Mouse (Mus musculus): ENCODE results near the gene Capn6. TPM values are rescaled to one million over a fixed set of nuclear protein-coding genes. Genes with fewer than 3 reads are reported as not detected.

Capn6 gene
- polyA plus RNA-seq (2015; fragmentation: Illumina TruSeq; extraction: RNeasy Lipid Tissue Mini Kit (QIAGEN cat#74804); ENCODE audit: low read depth, low replicate concordance): 1.2 TPM

DNA sequence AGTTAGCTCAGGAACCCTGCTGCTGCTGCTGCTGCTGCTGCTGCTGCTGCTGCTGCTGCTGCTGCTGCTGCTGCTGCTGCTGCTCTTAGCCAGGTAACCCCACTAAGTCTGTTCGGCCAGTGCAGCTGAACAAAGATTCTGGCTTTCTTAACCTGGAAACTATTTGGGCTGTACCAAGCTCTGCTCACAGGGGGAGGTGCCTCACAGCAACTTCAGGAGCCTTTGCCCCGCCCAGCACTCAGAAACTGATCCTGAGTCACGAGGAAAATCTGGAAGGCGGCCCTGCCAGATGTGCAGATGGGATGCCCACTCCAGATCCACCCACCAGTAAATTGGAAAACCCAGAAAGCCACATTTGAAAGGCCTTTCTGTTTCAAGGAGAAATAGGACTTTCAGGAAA is at the start of gene Capn6:
Gene Capn6, minus strand, starts transcription at position 203 of the 400 bp plus-strand sequence.

Other genes starting within 250 kb of the Capn6 start
- 10.5 TPM for gene Dcx, start 105.9 kb upstream of the Capn6 start, polyA plus RNA-seq (2015; fragmentation: Illumina TruSeq; extraction: RNeasy Lipid Tissue Mini Kit (QIAGEN cat#74804); ENCODE audit: low read depth, low replicate concordance)